In genomic region chrX:101260441-101261325, GRCm38 (mm10) we compare ENCODE assay signal across 8 mouse cellular contexts. TPM values are rescaled to one million over a fixed set of nuclear protein-coding genes. Genes with fewer than 3 reads are reported as not detected.
DNase-seq lines count a peak whose midpoint lies in the region; ATAC-seq and TF ChIP-seq lines count a peak whose summit lies in the region.

No protein-coding gene starts in this region.

- H3K4me2 ChIP-seq in kidney, embryonic 16.5 days (replicated peaks; ENCODE audit: low read depth, low read length), result peak overlapping the region; percentile 7; the same call in 1 of the 2 replicates
- H3K4me2 ChIP-seq in embryonic facial prominence, embryonic 13.5 days, result peak overlapping the region; percentile 18
- no peak overlapping the region for H3K4me2 ChIP-seq in limb, embryonic 14.5 days (replicated peaks; ENCODE audit: low read depth, low read length, severe bottlenecking)
- H3K4me2 ChIP-seq in stomach, embryonic 15.5 days, result no peak overlapping the region

- no peak overlapping the region for H3K4me3 ChIP-seq in kidney, embryonic 16.5 days (ENCODE audit: low read length)
- no peak overlapping the region for H3K4me3 ChIP-seq in embryonic facial prominence, embryonic 13.5 days
- H3K4me3 ChIP-seq in limb, embryonic 14.5 days (replicated peaks; ENCODE audit: low read length), result no peak overlapping the region
- no peak overlapping the region for H3K4me3 ChIP-seq in stomach, embryonic 15.5 days (replicated peaks)

- H3K9ac ChIP-seq in kidney, embryonic 16.5 days (replicated peaks; ENCODE audit: low read length), result no peak overlapping the region
- H3K9ac ChIP-seq in embryonic facial prominence, embryonic 13.5 days, result no peak overlapping the region
- no peak overlapping the region for H3K9ac ChIP-seq in limb, embryonic 14.5 days (ENCODE audit: low read depth, low read length, severe bottlenecking)
- H3K9ac ChIP-seq in stomach, embryonic 15.5 days, result no peak overlapping the region

- peaks cover 3% of the 10 kb centered on the region; the same call in 1 of the 2 replicates for H3K27me3 ChIP-seq in kidney, embryonic 16.5 days (ENCODE audit: insufficient read depth, low read length)
- peaks cover 2% of the 10 kb centered on the region; the same call in 1 of the 2 replicates for H3K27me3 ChIP-seq in embryonic facial prominence, embryonic 13.5 days
- no peaks in the 10 kb centered on the region for H3K27me3 ChIP-seq in limb, embryonic 14.5 days (ENCODE audit: control insufficient read depth, insufficient read depth, low read length)
- no peaks in the 10 kb centered on the region for H3K27me3 ChIP-seq in stomach, embryonic 15.5 days (replicated peaks)

- peak; percentile 85 for ATAC-seq in kidney, embryonic 16.5 days (ENCODE audit: low FRiP score, low TSS enrichment)
- ATAC-seq in embryonic facial prominence, embryonic 13.5 days (ENCODE audit: insufficient number of reproducible peaks, insufficient read depth, low FRiP score, low TSS enrichment, low read depth), result peak; percentile 67
- peak; percentile 86 for ATAC-seq in limb, embryonic 14.5 days (ENCODE audit: low FRiP score, low read depth)
- ATAC-seq in stomach, embryonic 15.5 days (ENCODE audit: insufficient read depth, low FRiP score, low read depth), result peak; percentile 70

- H3K9me3 ChIP-seq in kidney, embryonic 16.5 days (ENCODE audit: low read length), result no peaks in the 10 kb centered on the region
- no peaks in the 10 kb centered on the region for H3K9me3 ChIP-seq in embryonic facial prominence, embryonic 13.5 days
- H3K9me3 ChIP-seq in limb, embryonic 14.5 days (ENCODE audit: control insufficient read depth, low read length), result no peaks in the 10 kb centered on the region
- no peaks in the 10 kb centered on the region for H3K9me3 ChIP-seq in stomach, embryonic 15.5 days

- no peak for DNase-seq in kidney, postnatal 10 days
- peak; percentile 68 for DNase-seq in limb, embryonic 14.5 days (ENCODE audit: low spot score)
- DNase-seq in cerebellum, postnatal 25 days, result no peak
- DNase-seq in cerebellum, adult 8-10 months, result no peak
- DNase-seq in urinary bladder, postnatal 10 days (ENCODE audit: low spot score), result no peak

- H3K36me3 ChIP-seq in kidney, embryonic 16.5 days (ENCODE audit: insufficient read depth, low read length), result 0 out of 2 replicates have a peak, but pooled peaks cover 5% of the 10 kb centered on the region
- 0 out of 2 replicates have a peak, but pooled peaks cover 7% of the 10 kb centered on the region for H3K36me3 ChIP-seq in embryonic facial prominence, embryonic 13.5 days
- H3K36me3 ChIP-seq in limb, embryonic 14.5 days (ENCODE audit: control insufficient read depth, insufficient read depth, low read length), result peaks cover 4% of the 10 kb centered on the region
- H3K36me3 ChIP-seq in stomach, embryonic 15.5 days, result no peaks in the 10 kb centered on the region

- no peak for TF ChIP-seq POLR2A in limb, embryonic 14.5 days (IDR thresholded peaks at IDR 0.05; ENCODE audit: borderline replicate concordance, extremely low read depth, insufficient read depth, insufficient read length)

- peaks cover 12% of the 10 kb centered on the region for H3K4me1 ChIP-seq in kidney, embryonic 16.5 days (ENCODE audit: insufficient read depth, low read length)
- peaks cover 20% of the 10 kb centered on the region for H3K4me1 ChIP-seq in embryonic facial prominence, embryonic 13.5 days
- peaks cover 13% of the 10 kb centered on the region for H3K4me1 ChIP-seq in limb, embryonic 14.5 days (ENCODE audit: control insufficient read depth, insufficient read depth, low read length)
- 0 out of 2 replicates have a peak, but pooled peaks cover 3% of the 10 kb centered on the region for H3K4me1 ChIP-seq in stomach, embryonic 15.5 days

- H3K27ac ChIP-seq in kidney, embryonic 16.5 days (ENCODE audit: low read length), result peak overlapping the region; percentile 77
- H3K27ac ChIP-seq in embryonic facial prominence, embryonic 13.5 days, result peak overlapping the region; percentile 75
- H3K27ac ChIP-seq in limb, embryonic 14.5 days (replicated peaks; ENCODE audit: low read depth, low read length), result peak overlapping the region; percentile 74
- peak overlapping the region; percentile 63 for H3K27ac ChIP-seq in stomach, embryonic 15.5 days

- 24% methylated on average over 11 of the region's 13 CpGs for WGBS in kidney, embryonic 16.5 days
- WGBS in embryonic facial prominence, embryonic 13.5 days, result 17% methylated on average over 13 of the region's 13 CpGs
- WGBS in limb, embryonic 14.5 days, result 24% methylated on average over 11 of the region's 13 CpGs
- whole genome bisulfite sequencing in stomach, embryonic 15.5 days, result 27% methylated on average over 13 of the region's 13 CpGs

RNA-seq across cellular contexts. Expression of gene Gm614, which starts 3.1 kb away (rescaled TPM):
- polyA plus RNA-seq in kidney, embryonic 16.5 days (2015; fragmentation: Nextera tagmentation; extraction: Ambion mirVana), result not detected in 2 replicates
- not detected in 2 replicates for polyA plus RNA-seq in embryonic facial prominence, embryonic 13.5 days (2015; fragmentation: Nextera tagmentation; extraction: Ambion mirVana)
- polyA plus RNA-seq in limb, embryonic 14.5 days (2012; rRNA removed), result 0.15 TPM in 1 of 2 replicates, not detected in the other
- not detected in 2 replicates for polyA plus RNA-seq in limb, embryonic 14.5 days (2014; fragmentation: Nextera tagmentation; extraction: Ambion mirVana)
- polyA plus RNA-seq in stomach, embryonic 15.5 days (2015; fragmentation: Nextera tagmentation; extraction: Ambion mirVana), result not detected in 2 replicates

RNA-seq across cellular contexts. Expression of gene Foxo4, which starts 6.4 kb away (rescaled TPM):
- 3.3 and 3.9 TPM in 2 replicates for polyA plus RNA-seq in kidney, embryonic 16.5 days (2015; fragmentation: Nextera tagmentation; extraction: Ambion mirVana)
- 2.9 and 3.4 TPM in 2 replicates for polyA plus RNA-seq in embryonic facial prominence, embryonic 13.5 days (2015; fragmentation: Nextera tagmentation; extraction: Ambion mirVana)
- 48.1 and 70.4 TPM in 2 replicates for polyA plus RNA-seq in limb, embryonic 14.5 days (2012; rRNA removed)
- 5.0 and 5.6 TPM in 2 replicates for polyA plus RNA-seq in limb, embryonic 14.5 days (2014; fragmentation: Nextera tagmentation; extraction: Ambion mirVana)
- 2.1 TPM in 2 replicates for polyA plus RNA-seq in stomach, embryonic 15.5 days (2015; fragmentation: Nextera tagmentation; extraction: Ambion mirVana)

RNA-seq across cellular contexts. Expression of gene Il2rg, which starts 7.4 kb away (rescaled TPM):
- 26.0 and 26.5 TPM in 2 replicates for polyA plus RNA-seq in kidney, embryonic 16.5 days (2015; fragmentation: Nextera tagmentation; extraction: Ambion mirVana)
- 6.7 and 7.6 TPM in 2 replicates for polyA plus RNA-seq in embryonic facial prominence, embryonic 13.5 days (2015; fragmentation: Nextera tagmentation; extraction: Ambion mirVana)
- polyA plus RNA-seq in limb, embryonic 14.5 days (2012; rRNA removed), result 14.0 and 14.9 TPM in 2 replicates
- polyA plus RNA-seq in limb, embryonic 14.5 days (2014; fragmentation: Nextera tagmentation; extraction: Ambion mirVana), result 14.9 and 15.1 TPM in 2 replicates
- polyA plus RNA-seq in stomach, embryonic 15.5 days (2015; fragmentation: Nextera tagmentation; extraction: Ambion mirVana), result 13.5 and 13.9 TPM in 2 replicates

RNA-seq across cellular contexts. Expression of gene Gm20489, which starts 8.1 kb away (rescaled TPM):
- not detected in 2 replicates for polyA plus RNA-seq in kidney, embryonic 16.5 days (2015; fragmentation: Nextera tagmentation; extraction: Ambion mirVana)
- polyA plus RNA-seq in embryonic facial prominence, embryonic 13.5 days (2015; fragmentation: Nextera tagmentation; extraction: Ambion mirVana), result not detected in 2 replicates
- not detected in 2 replicates for polyA plus RNA-seq in limb, embryonic 14.5 days (2012; rRNA removed)
- not detected in 2 replicates for polyA plus RNA-seq in limb, embryonic 14.5 days (2014; fragmentation: Nextera tagmentation; extraction: Ambion mirVana)
- polyA plus RNA-seq in stomach, embryonic 15.5 days (2015; fragmentation: Nextera tagmentation; extraction: Ambion mirVana), result not detected in 2 replicates

RNA-seq across cellular contexts. Expression of gene Med12, which starts 13.1 kb away (rescaled TPM):
- 40.8 and 42.3 TPM in 2 replicates for polyA plus RNA-seq in kidney, embryonic 16.5 days (2015; fragmentation: Nextera tagmentation; extraction: Ambion mirVana)
- 33.2 and 39.2 TPM in 2 replicates for polyA plus RNA-seq in embryonic facial prominence, embryonic 13.5 days (2015; fragmentation: Nextera tagmentation; extraction: Ambion mirVana)
- polyA plus RNA-seq in limb, embryonic 14.5 days (2012; rRNA removed), result 122 and 193 TPM in 2 replicates
- polyA plus RNA-seq in limb, embryonic 14.5 days (2014; fragmentation: Nextera tagmentation; extraction: Ambion mirVana), result 41.7 and 55.7 TPM in 2 replicates
- 23.7 and 29.6 TPM in 2 replicates for polyA plus RNA-seq in stomach, embryonic 15.5 days (2015; fragmentation: Nextera tagmentation; extraction: Ambion mirVana)

Comparison
In these comparisons a context has a peak if more than half of its experiments do, and no peak if none do; other contexts are left out.
1. H3K4me2 ChIP-seq: peak in kidney, embryonic 16.5 days (single experiment) and embryonic facial prominence, embryonic 13.5 days (single experiment); none in limb, embryonic 14.5 days (single experiment) and stomach, embryonic 15.5 days (single experiment).
2. Peak in every context shown above with its lines, with median percentiles within 50 percentile points of each other: ATAC-seq and H3K27ac ChIP-seq.